Mouse (Mus musculus) heart, embryonic 14.5 days (tissue): ENCODE measurements around the gene Med27. TPM values are rescaled to one million over a fixed set of nuclear protein-coding genes. Genes with fewer than 3 reads are reported as not detected.

Experiments
- ATAC-seq: fragments of 200-750 bp; cut with Nextera tagmentation; 2 replicates; pipeline ENCODE4 v1.8.0; 2017; ENCODE audit warnings: low read depth, moderate TSS enrichment; ENCODE audit not compliant: insufficient number of reproducible peaks, insufficient read depth, low FRiP score
- H3K27ac ChIP-seq, 2 experiments: fragments of 200-500 bp in 1 of 2; fragments of 300-500 bp in 1 of 2; sonication (generic) in 1 of 2; replicated peaks in 1 of 2; 2 replicates each; pipeline ENCODE4 v1.5.1; 2012 to 2014; ENCODE audit warnings: low read depth in 2 of 2, low read length in 2 of 2, control low read depth in 1 of 2, mild to moderate bottlenecking in 1 of 2, mixed read lengths in 1 of 2; ENCODE audit not compliant: control insufficient read depth in 1 of 2, insufficient read depth in 1 of 2
- H3K27me3 ChIP-seq: fragments of 300-500 bp; sonication (generic); 2 replicates; pipeline ENCODE4 v1.6.1; 2014; ENCODE audit warnings: mild to moderate bottlenecking, low read length, control low read depth; ENCODE audit not compliant: control insufficient read depth, insufficient read depth
- H3K36me3 ChIP-seq: fragments of 300-500 bp; sonication (generic); 2 replicates; pipeline ENCODE4 v1.6.1; 2014; ENCODE audit warnings: mild to moderate bottlenecking, control low read depth, low read length, mixed read lengths; ENCODE audit not compliant: control insufficient read depth, insufficient read depth
- H3K4me1 ChIP-seq, 2 experiments: fragments of 200-500 bp in 1 of 2; fragments of 300-500 bp in 1 of 2; sonication (generic) in 1 of 2; 2 replicates each; pipeline ENCODE4 v1.6.1; 2012 to 2014; ENCODE audit warnings: low read length in 2 of 2, control low read depth in 1 of 2, mixed read lengths in 1 of 2; ENCODE audit not compliant: control insufficient read depth in 2 of 2, insufficient read depth in 2 of 2
- H3K4me2 ChIP-seq: fragments of 300-500 bp; sonication (generic); 2 replicates; pipeline ENCODE4 v1.6.1; 2014; ENCODE audit warnings: mild to moderate bottlenecking, low read length
- H3K4me3 ChIP-seq, 2 experiments: fragments of 200-500 bp in 1 of 2; fragments of 300-500 bp in 1 of 2; sonication (generic) in 1 of 2; 2 replicates each; pipeline ENCODE4 v1.5.1; 2012 to 2014; ENCODE audit warnings: low read length in 2 of 2, mild to moderate bottlenecking in 2 of 2, control low read depth in 1 of 2, low read depth in 1 of 2, moderate library complexity in 1 of 2; ENCODE audit not compliant: control insufficient read depth in 1 of 2, insufficient read depth in 1 of 2
- H3K9ac ChIP-seq: fragments of 300-500 bp; sonication (generic); 2 replicates; pipeline ENCODE4 v1.6.1; 2014; ENCODE audit warnings: mild to moderate bottlenecking, low read length
- H3K9me3 ChIP-seq: fragments of 300-500 bp; sonication (generic); 2 replicates; pipeline ENCODE4 v1.6.1; 2016; ENCODE audit warnings: low read length, control low read depth; ENCODE audit not compliant: control insufficient read depth
- WGBS: fragments of 180-500 bp; shearing (Covaris S2); extraction: QIAGEN DNeasy Blood & Tissue Kit; methylation state at CpG from one replicate; pipeline ENCODE4 v1.1.7; 2014; 5-methylcytosine and 5-hydroxymethylcytosine counted together
- polyA plus RNA-seq: library from polyadenylated mRNA; unstranded; fragments of >200 nt; fragmentation: Nextera tagmentation; extraction: Ambion mirVana; gene quantifications from 2 replicates; pipeline ENCODE4 v1.2.1, GENCODE M21; 2014

The Med27 gene
- polyA plus RNA-seq, 1 experiment from 2014 or later, result 34.5 TPM

DNA sequence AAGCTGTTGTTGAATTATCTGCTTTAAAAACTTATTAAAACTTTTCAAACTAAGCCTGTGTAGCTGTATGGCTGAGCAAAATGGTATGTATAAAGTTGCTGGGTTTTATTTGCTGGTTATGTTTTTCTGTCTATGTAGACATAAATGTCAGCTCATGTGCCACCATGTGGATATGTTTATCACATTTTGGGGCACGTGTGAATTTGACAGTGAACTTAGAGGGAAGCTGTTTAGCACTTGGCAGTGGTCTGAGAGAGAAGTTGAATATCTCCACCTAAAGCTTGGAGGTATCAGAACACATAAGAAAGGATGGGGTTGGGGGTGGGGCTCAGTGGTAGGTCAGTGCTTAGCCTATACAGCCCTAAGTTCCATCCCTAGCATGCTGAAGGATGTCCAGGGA is 113.0 kb downstream of the Med27 start:
- Histone ChIP-seq H3K27me3 (no peaks in the 10 kb centered on the region), H3K36me3 (no peaks in the 10 kb centered on the region), H3K27ac (no peak overlapping the region), H3K4me2 (no peak overlapping the region), H3K4me3 (no peak overlapping the region), H3K9ac (no peak overlapping the region), H3K4me1 (peaks cover 11 to 25% of the 10 kb centered on the region in 2 experiments), H3K9me3 (no peaks in the 10 kb centered on the region)
- ATAC-seq, result no peak
- 83% methylated on average over 1 of the region's 1 CpGs for WGBS

DNA sequence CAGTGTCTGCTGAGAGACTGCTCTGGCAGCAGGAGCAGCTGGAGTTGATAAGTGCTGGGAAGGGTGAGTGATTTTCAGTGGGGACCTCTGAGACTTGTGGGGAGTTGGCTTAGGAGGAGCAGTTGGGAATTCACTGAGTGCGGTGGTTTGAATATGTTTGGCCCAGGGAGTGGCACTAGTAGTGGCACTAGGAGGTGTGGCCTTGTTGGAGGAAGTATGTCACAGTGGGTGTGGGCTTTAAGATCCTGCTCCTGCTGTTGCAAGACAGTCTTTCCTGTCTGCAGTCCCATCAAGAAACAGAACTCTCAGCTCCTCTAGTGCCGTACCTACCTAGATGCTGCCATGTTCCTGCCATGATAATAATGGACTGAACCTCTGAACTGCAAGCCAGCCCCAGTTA is 115.2 kb downstream of the Med27 start:
- H3K4me1 ChIP-seq, result peaks cover 18 to 29% of the 10 kb centered on the region in 2 experiments
- no peak overlapping the region for H3K4me2 ChIP-seq
- H3K9me3 ChIP-seq, result no peaks in the 10 kb centered on the region
- no peaks in the 10 kb centered on the region for H3K36me3 ChIP-seq
- no peak overlapping the region for H3K9ac ChIP-seq
- no peak overlapping the region for H3K4me3 ChIP-seq
- 94% methylated on average over 2 of the region's 2 CpGs for WGBS
- H3K27ac ChIP-seq, result no peak overlapping the region
- H3K27me3 ChIP-seq, result no peaks in the 10 kb centered on the region
- no peak for ATAC-seq

- Histone ChIP-seq H3K27ac (no peak overlapping the region; a peak in 1 of 4 replicates), H3K27me3 (no peaks in the 10 kb centered on the region), H3K4me2 (no peak overlapping the region), H3K9ac (peak overlapping the region; percentile 21; the same call in 1 of the 2 replicates), H3K4me3 (no peak overlapping the region), H3K9me3 (no peaks in the 10 kb centered on the region), H3K36me3 (no peaks in the 10 kb centered on the region), H3K4me1 (peaks cover 18 to 28% of the 10 kb centered on the region in 2 experiments)
- ATAC-seq, result no peak
- 42% methylated on average over 6 of the region's 6 CpGs for WGBS
These were observed 116.5 kb downstream of the Med27 start for GRCm38 (mm10) chr2:29463039-29463585.

DNA sequence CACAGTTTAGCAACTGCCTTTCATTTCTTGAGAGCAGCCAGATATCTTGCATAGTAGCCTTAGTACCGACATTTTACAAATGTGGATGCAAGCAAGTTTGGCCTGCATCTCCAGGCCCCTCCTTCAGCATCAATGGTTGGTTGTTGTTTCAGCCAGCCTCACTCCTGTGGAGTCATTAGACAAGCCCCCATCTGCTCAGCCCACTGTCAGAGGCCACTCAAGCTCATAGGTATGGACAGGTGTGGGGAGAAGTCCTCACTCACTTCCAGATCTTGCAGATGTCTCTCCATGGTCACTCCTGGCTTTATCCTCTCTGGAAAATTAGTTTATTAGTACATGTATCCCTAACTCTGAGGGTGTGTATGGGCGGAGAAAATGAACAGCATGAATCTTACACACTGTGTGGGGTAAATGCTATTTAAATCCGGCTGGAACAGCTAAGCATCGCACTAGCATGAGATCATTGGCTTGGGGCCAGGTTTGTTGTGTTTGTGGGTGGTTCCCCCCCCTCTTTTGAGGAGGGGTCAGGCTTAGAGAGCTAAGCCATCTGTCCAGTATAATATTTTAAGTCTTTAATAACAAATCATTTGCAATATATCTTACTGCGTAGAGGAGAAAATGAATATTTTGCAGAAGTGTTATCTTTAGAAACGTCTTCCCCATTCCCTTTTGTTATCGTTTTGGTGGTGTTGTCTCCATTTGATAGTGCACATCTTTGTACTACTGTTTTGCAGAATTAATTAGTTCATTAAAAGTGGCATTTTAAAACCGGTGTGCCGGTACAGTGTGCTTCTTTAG is 118.4 kb downstream of the Med27 start:
- Histone ChIP-seq H3K36me3 (no peaks in the 10 kb centered on the region), H3K9me3 (no peaks in the 10 kb centered on the region), H3K4me2 (no peak overlapping the region), H3K9ac (no peak overlapping the region), H3K4me3 (no peak overlapping the region), H3K4me1 (peaks cover 18 to 28% of the 10 kb centered on the region in 2 experiments), H3K27me3 (no peaks in the 10 kb centered on the region), H3K27ac (no peak overlapping the region)
- no peak for ATAC-seq
- 68% methylated on average over 9 of the region's 9 CpGs for WGBS

DNA sequence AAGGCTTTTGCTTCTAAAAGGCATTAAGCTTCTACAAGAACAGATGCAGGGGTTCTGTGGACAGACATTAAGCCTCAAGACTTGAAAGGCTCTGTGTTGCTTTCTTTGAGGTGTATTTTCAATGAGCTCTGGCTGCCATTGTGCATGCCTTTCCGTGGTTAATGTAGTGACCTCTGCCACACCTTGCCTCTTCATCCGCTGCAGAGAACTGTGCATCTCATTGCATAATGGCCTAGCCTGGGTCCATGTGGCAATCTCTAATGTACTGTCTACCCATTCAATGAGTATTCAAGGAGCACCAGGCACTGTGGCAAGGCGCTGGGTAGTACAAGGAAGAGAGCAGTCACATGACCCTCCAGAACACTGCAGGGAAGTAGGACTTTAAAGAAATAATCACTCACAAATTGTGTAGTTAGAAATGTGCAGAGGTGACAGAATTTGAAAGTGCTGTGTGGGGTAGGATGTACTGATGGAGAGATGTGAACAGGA is 119.1 kb downstream of the Med27 start:
- H3K4me1 ChIP-seq, result peaks cover 18 to 28% of the 10 kb centered on the region in 2 experiments

GRCm38 (mm10) chr2:29466396-29466795 is 119.8 kb downstream of the Med27 start:
- Histone ChIP-seq H3K9me3 (no peaks in the 10 kb centered on the region), H3K4me1 (peaks cover 18 to 28% of the 10 kb centered on the region in 2 experiments), H3K4me2 (no peak overlapping the region), H3K27ac (peak overlapping the region in 1 of 2 experiments; percentile 8; a peak in 1 of 4 replicates), H3K27me3 (no peaks in the 10 kb centered on the region), H3K9ac (no peak overlapping the region), H3K36me3 (no peaks in the 10 kb centered on the region), H3K4me3 (no peak overlapping the region)
- no peak for ATAC-seq
- WGBS, result 29% methylated on average over 4 of the region's 4 CpGs

More for the DNA sequence above, 119.1 kb downstream of the Med27 start:
- Histone ChIP-seq H3K36me3 (no peaks in the 10 kb centered on the region), H3K9ac (no peak overlapping the region), H3K4me3 (no peak overlapping the region), H3K9me3 (no peaks in the 10 kb centered on the region), H3K27ac (no peak overlapping the region; a peak in 1 of 4 replicates), H3K4me2 (no peak overlapping the region), H3K27me3 (no peaks in the 10 kb centered on the region)
- ATAC-seq, result no peak
- 86% methylated on average over 3 of the region's 3 CpGs for WGBS

DNA sequence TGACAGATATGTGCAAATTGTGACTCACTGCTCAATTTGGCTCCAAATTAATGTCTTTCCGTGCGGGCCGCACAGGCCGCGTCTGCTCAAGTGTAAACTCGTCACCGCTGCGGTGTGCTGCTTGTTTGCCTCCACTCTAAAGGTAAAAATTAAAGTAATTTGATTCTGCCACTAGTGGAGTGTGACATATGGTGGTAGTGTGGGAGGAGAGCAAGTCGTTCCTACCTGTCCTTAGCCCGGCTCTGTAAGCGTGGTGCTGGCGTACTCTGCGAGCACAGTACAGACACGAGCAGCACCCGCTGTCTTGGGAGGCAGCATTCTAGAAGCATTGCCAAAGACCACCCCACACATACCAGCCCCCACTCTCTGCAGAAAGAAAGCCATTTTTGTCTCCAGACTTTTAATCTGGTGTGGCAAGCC is 121.9 kb downstream of the Med27 start:
- Histone ChIP-seq H3K9me3 (no peaks in the 10 kb centered on the region), H3K36me3 (no peaks in the 10 kb centered on the region), H3K9ac (no peak overlapping the region), H3K27me3 (no peaks in the 10 kb centered on the region), H3K4me1 (peaks cover 11 to 18% of the 10 kb centered on the region in 2 experiments), H3K4me2 (no peak overlapping the region), H3K4me3 (no peak overlapping the region), H3K27ac (no peak overlapping the region)
- 77% methylated on average over 15 of the region's 15 CpGs for WGBS
- no peak for ATAC-seq
